Comparison of ENCODE assay signal across 7 mouse cellular contexts in genomic region chr12:113981613-113982012, GRCm38 (mm10).
DNase-seq lines count a peak whose midpoint lies in the region.
"Not testable (repeated sequence)": the region's sequence is repeated elsewhere in the genome, so short reads cannot be mapped to it uniquely, and the experiment has no call there.

No protein-coding gene starts in this region.

- H3K4me1 ChIP-seq in midbrain, embryonic 10.5 days: not testable (repeated sequence)

- H3K27ac ChIP-seq in midbrain, embryonic 10.5 days (replicated peaks): not testable (repeated sequence)

- H3K4me3 ChIP-seq in midbrain, embryonic 10.5 days: not testable (repeated sequence)

- DNase-seq in adrenal gland, adult (ENCODE audit: inconsistent age in 2 of 2, low spot score in 1 of 2): peak; percentile 68 to 95
- DNase-seq in cerebellum, postnatal 25 days: peak; percentile 43 to 70
- DNase-seq in gastrocnemius, postnatal 10 days: peak; percentile 66
- peak; percentile 88 for DNase-seq in kidney, adult 11 months
- DNase-seq in left cerebral cortex, postnatal 14 days (ENCODE audit: low spot score in 2 of 2): peak; percentile 67 to 76
- peak; percentile 12 for DNase-seq in midbrain, embryonic 10.5 days (ENCODE audit: low spot score)
- peak; percentile 76 to 91 for DNase-seq in spleen, postnatal 4 days (ENCODE audit: low spot score in 2 of 2)

- H3K9me3 ChIP-seq in midbrain, embryonic 10.5 days (replicated peaks): peaks cover 12% of the 10 kb centered on the region; the same call in 1 of the 2 replicates

- 40% methylated on average over 10 of the region's 10 CpGs for WGBS in midbrain, embryonic 10.5 days

- not testable (repeated sequence) for H3K27me3 ChIP-seq in midbrain, embryonic 10.5 days (ENCODE audit: low read depth, poor library complexity, severe bottlenecking)

- intact Hi-C loops in left cerebral cortex, postnatal 14 days (cut with DNase I): loop anchor here (5.0 kb wide), 1 partner anchor 764 kb away; no protein-coding TSS in a partner anchor

- not testable (repeated sequence) for H3K36me3 ChIP-seq in midbrain, embryonic 10.5 days

Comparison
In these comparisons a context has a peak if more than half of its experiments do, and no peak if none do; other contexts are left out.
1. DNase-seq: peak in every context shown above with its lines; median percentile 88 in kidney, adult 11 months; 84 in spleen, postnatal 4 days; 82 in adrenal gland, adult; 72 in left cerebral cortex, postnatal 14 days; 66 in gastrocnemius, postnatal 10 days; 56 in cerebellum, postnatal 25 days; 12 in midbrain, embryonic 10.5 days.